ENCODE assay signal across 8 mouse cellular contexts in genomic region chr3:135469974-135470373, GRCm38 (mm10). TPM values are rescaled to one million over a fixed set of nuclear protein-coding genes. Genes with fewer than 3 reads are reported as not detected.
A peak's percentile ranks its signal among the peaks of the same experiment; 100 is the strongest.
DNase-seq lines count a peak whose midpoint lies in the region; ATAC-seq and TF ChIP-seq lines count a peak whose summit lies in the region.

No protein-coding gene starts in this region.

- TF ChIP-seq POLR2A in heart, adult 2 months (IDR thresholded peaks at IDR 0.05; ENCODE audit: insufficient read depth, low read depth, low read length), result no peak

- peaks cover 1% of the 10 kb centered on the region; the same call in 1 of the 2 replicates for H3K4me1 ChIP-seq in heart, adult 2 months (ENCODE audit: control insufficient read depth, insufficient read depth, low read length)
- no peaks in the 10 kb centered on the region for H3K4me1 ChIP-seq in heart, embryonic 10.5 days
- no peaks in the 10 kb centered on the region for H3K4me1 ChIP-seq in kidney, embryonic 14.5 days (ENCODE audit: control insufficient read depth, insufficient read depth, low read length)
- H3K4me1 ChIP-seq in liver, postnatal 0 days (ENCODE audit: insufficient read depth), result no peaks in the 10 kb centered on the region

- no peak for TF ChIP-seq CTCF in heart, adult 2 months (IDR thresholded peaks at IDR 0.05)
- TF ChIP-seq CTCF in gastrocnemius, adult 2 months (IDR thresholded peaks at IDR 0.05), result no peak
- TF ChIP-seq CTCF in liver, postnatal 0 days (IDR thresholded peaks at IDR 0.05; ENCODE audit: low read depth), result no peak

- peaks cover 9% of the 10 kb centered on the region for H3K36me3 ChIP-seq in heart, adult 2 months (ENCODE audit: control insufficient read depth, insufficient read depth, low read length)
- peaks cover 13% of the 10 kb centered on the region; the same call in 1 of the 2 replicates for H3K36me3 ChIP-seq in heart, embryonic 10.5 days
- peaks cover 14% of the 10 kb centered on the region; the same call in 1 of the 2 replicates for H3K36me3 ChIP-seq in kidney, embryonic 14.5 days (ENCODE audit: control insufficient read depth, insufficient read depth, low read length)
- peaks cover 13% of the 10 kb centered on the region for H3K36me3 ChIP-seq in liver, postnatal 0 days (replicated peaks; ENCODE audit: insufficient read depth, low read length)

- 24% methylated on average over 4 of the region's 4 CpGs for WGBS in heart, adult 2 months
- WGBS in heart, embryonic 10.5 days, result 53% methylated on average over 4 of the region's 4 CpGs
- 54% methylated on average over 4 of the region's 4 CpGs for WGBS in kidney, embryonic 14.5 days
- WGBS in liver, postnatal 0 days (ENCODE audit: insufficient replicate concordance), result 47% methylated on average over 4 of the region's 4 CpGs

- intact Hi-C loops in heart, adult 2 months (cut with DNase I), result loop anchor here (5.0 kb wide), 2 partner anchors 42 to 52 kb away; no protein-coding TSS in a partner anchor
- intact Hi-C loops in gastrocnemius, adult 2 months (cut with DNase I), result no loop called here

- H3K27me3 ChIP-seq in heart, adult 2 months (ENCODE audit: control insufficient read depth, insufficient read depth, low read length), result no peaks in the 10 kb centered on the region
- H3K27me3 ChIP-seq in heart, embryonic 10.5 days (ENCODE audit: insufficient read depth, poor library complexity, severe bottlenecking), result no peaks in the 10 kb centered on the region
- H3K27me3 ChIP-seq in kidney, embryonic 14.5 days (ENCODE audit: control insufficient read depth, insufficient read depth, low read length), result no peaks in the 10 kb centered on the region
- no peaks in the 10 kb centered on the region for H3K27me3 ChIP-seq in liver, postnatal 0 days (ENCODE audit: insufficient read depth, low read length)

- no peaks in the 10 kb centered on the region for H3K9me3 ChIP-seq in heart, embryonic 10.5 days
- no peaks in the 10 kb centered on the region for H3K9me3 ChIP-seq in kidney, embryonic 14.5 days (ENCODE audit: control insufficient read depth, low read length)
- H3K9me3 ChIP-seq in liver, postnatal 0 days (ENCODE audit: low read length), result no peaks in the 10 kb centered on the region

- no peak overlapping the region for H3K27ac ChIP-seq in heart, adult 2 months
- H3K27ac ChIP-seq in heart, embryonic 10.5 days, result no peak overlapping the region
- no peak overlapping the region for H3K27ac ChIP-seq in gastrocnemius, adult 2 months
- H3K27ac ChIP-seq in kidney, embryonic 14.5 days (ENCODE audit: low read depth, low read length), result no peak overlapping the region; the same call in 1 of the 2 replicates
- no peak overlapping the region for H3K27ac ChIP-seq in liver, postnatal 0 days (ENCODE audit: low read depth)

- H3K79me2 ChIP-seq in heart, adult 2 months (replicated peaks; ENCODE audit: control insufficient read depth, insufficient read depth, low read length), result no peaks in the 10 kb centered on the region

- no peak overlapping the region for H3K9ac ChIP-seq in heart, adult 2 months (ENCODE audit: low read depth, low read length)
- H3K9ac ChIP-seq in kidney, embryonic 14.5 days (ENCODE audit: low read depth, low read length), result no peak overlapping the region
- H3K9ac ChIP-seq in liver, postnatal 0 days (replicated peaks), result no peak overlapping the region

- ATAC-seq in kidney, embryonic 14.5 days (ENCODE audit: low FRiP score, low TSS enrichment), result peak; percentile 70; the same call in 1 of the 2 replicates
- ATAC-seq in liver, postnatal 0 days, result peak; percentile 79
- no peak; the same call in 1 of the 2 replicates for ATAC-seq in monocyte, adult 5-6 weeks (replicated peaks; ENCODE audit: insufficient number of reproducible peaks, low FRiP score, low TSS enrichment, poor library complexity, severe bottlenecking)

- H3K4me3 ChIP-seq in heart, adult 2 months, result no peak overlapping the region
- H3K4me3 ChIP-seq in heart, embryonic 10.5 days, result no peak overlapping the region
- no peak overlapping the region for H3K4me3 ChIP-seq in gastrocnemius, adult 2 months
- no peak overlapping the region for H3K4me3 ChIP-seq in kidney, embryonic 14.5 days (ENCODE audit: low read length)
- no peak overlapping the region for H3K4me3 ChIP-seq in liver, postnatal 0 days (ENCODE audit: low read depth, low read length)

- TF ChIP-seq EP300 in heart, adult 2 months (IDR thresholded peaks at IDR 0.05; ENCODE audit: insufficient read depth, low read depth, low read length), result no peak
- no peak for TF ChIP-seq EP300 in liver, postnatal 0 days (IDR thresholded peaks at IDR 0.05; ENCODE audit: low read depth)

- DNase-seq in heart, adult 2 months, result peak; percentile 58 to 63
- DNase-seq in heart, embryonic 10.5 days (ENCODE audit: low spot score), result no peak
- DNase-seq in adrenal gland, postnatal 25 days, result peak; percentile 86
- DNase-seq in gastrocnemius, adult 2 months, result peak; percentile 73
- DNase-seq in liver, postnatal 0 days, result peak; percentile 67
- peak; percentile 71 to 72 for DNase-seq in right cerebral cortex, postnatal 10 days (ENCODE audit: low spot score in 2 of 2)

- no peak overlapping the region for H3K4me2 ChIP-seq in kidney, embryonic 14.5 days (replicated peaks; ENCODE audit: low read depth, low read length)
- no peak overlapping the region for H3K4me2 ChIP-seq in liver, postnatal 0 days (ENCODE audit: low read depth, low read length)

RNA-seq across cellular contexts. Expression of gene Manba, which starts 15.4 kb away (rescaled TPM):
- 10 to 100 TPM; 15.7 to 16.4 TPM for total RNA-seq in heart, adult 2 months (2021)
- 8.2 and 13.3 TPM in 2 replicates for polyA plus RNA-seq in heart, adult 2 months (2012; rRNA removed)
- polyA plus RNA-seq in heart, embryonic 10.5 days (2016; fragmentation: Nextera tagmentation; extraction: Ambion mirVana), result 17.3 and 31.0 TPM in 2 replicates
- 8.8 and 16.0 TPM in 2 replicates for total RNA-seq in adrenal gland, postnatal 25 days (2021)
- 1 to 10 TPM; 2.3 to 5.6 TPM for total RNA-seq in gastrocnemius, adult 2 months (2021)
- 8.2 and 23.2 TPM in 2 replicates for polyA plus RNA-seq in kidney, embryonic 14.5 days (2014; fragmentation: Nextera tagmentation; extraction: Ambion mirVana)
- 7.3 and 8.0 TPM in 2 replicates for polyA plus RNA-seq in liver, postnatal 0 days (2015; fragmentation: Nextera tagmentation; extraction: Ambion mirVana)
- total RNA-seq in monocyte, adult 5-6 weeks (2017), result 41.5 to 56.4 TPM (median 47.4 TPM) in 3 replicates

RNA-seq across cellular contexts. Expression of gene Ube2d3, which starts 32.0 kb away (rescaled TPM):
- total RNA-seq in heart, adult 2 months (2021), result 100 to 1,000 TPM; 357 to 416 TPM
- polyA plus RNA-seq in heart, adult 2 months (2012; rRNA removed), result 285 and 532 TPM in 2 replicates
- 461 and 523 TPM in 2 replicates for polyA plus RNA-seq in heart, embryonic 10.5 days (2016; fragmentation: Nextera tagmentation; extraction: Ambion mirVana)
- total RNA-seq in adrenal gland, postnatal 25 days (2021), result 377 and 397 TPM in 2 replicates
- total RNA-seq in gastrocnemius, adult 2 months (2021), result 100 to 1,000 TPM; 327 TPM
- 509 and 612 TPM in 2 replicates for polyA plus RNA-seq in kidney, embryonic 14.5 days (2014; fragmentation: Nextera tagmentation; extraction: Ambion mirVana)
- polyA plus RNA-seq in liver, postnatal 0 days (2015; fragmentation: Nextera tagmentation; extraction: Ambion mirVana), result 298 and 303 TPM in 2 replicates
- 588 to 777 TPM (median 773 TPM) in 3 replicates for total RNA-seq in monocyte, adult 5-6 weeks (2017)

RNA-seq across cellular contexts. Expression of gene Cisd2, which starts 46.2 kb away (rescaled TPM):
- 10 to 100 TPM; 47.1 to 55.0 TPM for total RNA-seq in heart, adult 2 months (2021)
- 20.6 and 31.4 TPM in 2 replicates for polyA plus RNA-seq in heart, adult 2 months (2012; rRNA removed)
- 66.2 and 67.0 TPM in 2 replicates for polyA plus RNA-seq in heart, embryonic 10.5 days (2016; fragmentation: Nextera tagmentation; extraction: Ambion mirVana)
- total RNA-seq in adrenal gland, postnatal 25 days (2021), result 32.9 and 35.5 TPM in 2 replicates
- 10 to 100 TPM; 30.2 to 36.9 TPM for total RNA-seq in gastrocnemius, adult 2 months (2021)
- polyA plus RNA-seq in kidney, embryonic 14.5 days (2014; fragmentation: Nextera tagmentation; extraction: Ambion mirVana), result 58.3 and 73.2 TPM in 2 replicates
- 24.9 and 26.6 TPM in 2 replicates for polyA plus RNA-seq in liver, postnatal 0 days (2015; fragmentation: Nextera tagmentation; extraction: Ambion mirVana)
- 47.2 to 67.5 TPM (median 55.4 TPM) in 3 replicates for total RNA-seq in monocyte, adult 5-6 weeks (2017)
